Mouse (Mus musculus) embryonic facial prominence, embryonic 13.5 days (tissue): ENCODE data around the gene Fbxl15. TPM values are rescaled to one million over a fixed set of nuclear protein-coding genes. Genes with fewer than 3 reads are reported as not detected.
A peak's percentile ranks its signal among the peaks of the same experiment; 100 is the strongest.

Experiments
- ATAC-seq: fragments of 200-750 bp; cut with Nextera tagmentation; 2 replicates; pipeline ENCODE4 v1.8.0; 2017; ENCODE audit warnings: low read depth; ENCODE audit not compliant: insufficient number of reproducible peaks, insufficient read depth, low FRiP score, low TSS enrichment
- H3K27ac ChIP-seq: fragments of 300-500 bp; sonication (generic); 2 replicates; pipeline ENCODE4 v1.5.1; 2015; ENCODE audit warnings: moderate library complexity, mild to moderate bottlenecking, inconsistent platforms
- H3K27me3 ChIP-seq: fragments of 300-500 bp; sonication (generic); 2 replicates; pipeline ENCODE4 v1.6.1; 2015; ENCODE audit warnings: mild to moderate bottlenecking, inconsistent platforms
- H3K36me3 ChIP-seq: fragments of 300-500 bp; sonication (generic); 2 replicates; pipeline ENCODE4 v1.6.1; 2015; ENCODE audit warnings: mild to moderate bottlenecking, inconsistent platforms
- H3K4me1 ChIP-seq: fragments of 300-500 bp; sonication (generic); 2 replicates; pipeline ENCODE4 v1.6.1; 2015; ENCODE audit warnings: inconsistent platforms
- H3K4me2 ChIP-seq: fragments of 300-500 bp; sonication (generic); 2 replicates; pipeline ENCODE4 v1.6.1; 2015; ENCODE audit warnings: moderate library complexity, mild to moderate bottlenecking, inconsistent platforms
- H3K4me3 ChIP-seq: fragments of 300-500 bp; sonication (generic); 2 replicates; pipeline ENCODE4 v1.5.1; 2015; ENCODE audit warnings: mild to moderate bottlenecking, inconsistent platforms
- H3K9ac ChIP-seq: fragments of 300-500 bp; sonication (generic); 2 replicates; pipeline ENCODE4 v1.6.1; 2015; ENCODE audit warnings: mild to moderate bottlenecking, inconsistent platforms
- H3K9me3 ChIP-seq: fragments of 300-500 bp; sonication (generic); 2 replicates; pipeline ENCODE4 v1.6.1; 2016; ENCODE audit warnings: inconsistent platforms
- WGBS: fragments of 180-500 bp; shearing (Covaris S2); methylation state at CpG from one replicate; pipeline ENCODE4 v1.1.7; 2015; ENCODE audit warnings: mixed read lengths; 5-methylcytosine and 5-hydroxymethylcytosine counted together
- polyA plus RNA-seq: library from polyadenylated mRNA; unstranded; fragments of >200 nt; fragmentation: Nextera tagmentation; extraction: Ambion mirVana; gene quantifications from 2 replicates; pipeline ENCODE4 v1.2.1, GENCODE M21; 2015

Gene Fbxl15
- polyA plus RNA-seq, 1 experiment from 2014 or later, result 16.5 TPM

GRCm38 (mm10) chr19:46318586-46319378, 9.2 kb upstream of the Fbxl15 start:
- WGBS, result 11% methylated on average over 16 of the region's 16 CpGs
- H3K27me3 ChIP-seq, result peaks cover 100% of the 10 kb centered on the region
- H3K9me3 ChIP-seq, result no peaks in the 10 kb centered on the region
- no peak overlapping the region; the same call in 1 of the 2 replicates for H3K9ac ChIP-seq
- H3K36me3 ChIP-seq, result no peaks in the 10 kb centered on the region
- H3K4me2 ChIP-seq, result peak overlapping the region; percentile 79
- no peak overlapping the region for H3K27ac ChIP-seq
- peak overlapping the region; percentile 24 for H3K4me3 ChIP-seq
- H3K4me1 ChIP-seq, result peaks cover 46% of the 10 kb centered on the region
- no peak for ATAC-seq

- Histone ChIP-seq H3K27me3 (peaks cover 99% of the 10 kb centered on the region), H3K27ac (no peak overlapping the region), H3K4me2 (no peak overlapping the region), H3K4me1 (peaks cover 41% of the 10 kb centered on the region), H3K4me3 (no peak overlapping the region), H3K9ac (no peak overlapping the region), H3K36me3 (no peaks in the 10 kb centered on the region), H3K9me3 (no peaks in the 10 kb centered on the region)
- 75% methylated on average over 8 of the region's 8 CpGs for WGBS
- no peak for ATAC-seq
Measured at GRCm38 (mm10) chr19:46320076-46320785, 7.8 kb upstream of the Fbxl15 start.

- ATAC-seq, result no peak
- Histone ChIP-seq H3K9ac (no peak overlapping the region), H3K27ac (no peak overlapping the region; the same call in 1 of the 2 replicates), H3K4me3 (no peak overlapping the region), H3K4me2 (peak overlapping the region; percentile 14; the same call in 1 of the 2 replicates), H3K36me3 (no peaks in the 10 kb centered on the region), H3K9me3 (no peaks in the 10 kb centered on the region), H3K4me1 (peaks cover 40% of the 10 kb centered on the region), H3K27me3 (peaks cover 99% of the 10 kb centered on the region)
- WGBS, result 26% methylated on average over 6 of the region's 6 CpGs
Measured at GRCm38 (mm10) chr19:46321101-46321943, 6.7 kb upstream of the Fbxl15 start.

GRCm38 (mm10) chr19:46322144-46322995, 5.6 kb upstream of the Fbxl15 start:
- 0 out of 2 replicates have a peak overlapping the region, but pooled peaks have one; percentile 39 for H3K27ac ChIP-seq
- H3K4me1 ChIP-seq, result peaks cover 38% of the 10 kb centered on the region
- 49% methylated on average over 11 of the region's 11 CpGs for WGBS

GRCm38 (mm10) chr19:46322996-46323572, 4.9 kb upstream of the Fbxl15 start:
- Histone ChIP-seq H3K36me3 (no peaks in the 10 kb centered on the region), H3K4me3 (no peak overlapping the region), H3K27me3 (peaks cover 93% of the 10 kb centered on the region), H3K4me2 (no peak overlapping the region), H3K9ac (no peak overlapping the region), H3K4me1 (peaks cover 38% of the 10 kb centered on the region), H3K9me3 (no peaks in the 10 kb centered on the region), H3K27ac (no peak overlapping the region)
- WGBS, result 78% methylated on average over 13 of the region's 13 CpGs
- ATAC-seq, result no peak

More at GRCm38 (mm10) chr19:46322144-46322995, 5.6 kb upstream of the Fbxl15 start:
- no peaks in the 10 kb centered on the region for H3K36me3 ChIP-seq
- H3K9me3 ChIP-seq, result no peaks in the 10 kb centered on the region
- H3K4me3 ChIP-seq, result no peak overlapping the region
- H3K9ac ChIP-seq, result no peak overlapping the region
- ATAC-seq, result no peak
- H3K27me3 ChIP-seq, result peaks cover 99% of the 10 kb centered on the region
- H3K4me2 ChIP-seq, result no peak overlapping the region

GRCm38 (mm10) chr19:46323716-46324115, 4.3 kb upstream of the Fbxl15 start:
- WGBS, result 63% methylated on average over 5 of the region's 5 CpGs
- H3K4me1 ChIP-seq, result peaks cover 32% of the 10 kb centered on the region

GRCm38 (mm10) chr19:46324366-46324765, 3.6 kb upstream of the Fbxl15 start:
- 54% methylated on average over 11 of the region's 11 CpGs for WGBS
- peaks cover 30% of the 10 kb centered on the region for H3K4me1 ChIP-seq
- H3K9ac ChIP-seq, result no peak overlapping the region

More at GRCm38 (mm10) chr19:46323716-46324115, 4.3 kb upstream of the Fbxl15 start:
- no peak for ATAC-seq
- Histone ChIP-seq H3K27me3 (peaks cover 86% of the 10 kb centered on the region), H3K9ac (no peak overlapping the region), H3K27ac (no peak overlapping the region), H3K9me3 (no peaks in the 10 kb centered on the region), H3K4me2 (no peak overlapping the region), H3K36me3 (no peaks in the 10 kb centered on the region), H3K4me3 (no peak overlapping the region)

GRCm38 (mm10) chr19:46324918-46325317, 3.1 kb upstream of the Fbxl15 start:
- no peak overlapping the region for H3K4me2 ChIP-seq
- 64% methylated on average over 5 of the region's 5 CpGs for WGBS
- H3K27me3 ChIP-seq, result peaks cover 81% of the 10 kb centered on the region
- no peaks in the 10 kb centered on the region for H3K36me3 ChIP-seq
- H3K4me1 ChIP-seq, result peaks cover 35% of the 10 kb centered on the region
- ATAC-seq, result no peak
- no peak overlapping the region for H3K27ac ChIP-seq
- no peaks in the 10 kb centered on the region for H3K9me3 ChIP-seq
- no peak overlapping the region for H3K9ac ChIP-seq
- no peak overlapping the region for H3K4me3 ChIP-seq

More at GRCm38 (mm10) chr19:46324366-46324765, 3.6 kb upstream of the Fbxl15 start:
- H3K27ac ChIP-seq, result no peak overlapping the region
- no peaks in the 10 kb centered on the region for H3K9me3 ChIP-seq
- H3K4me2 ChIP-seq, result no peak overlapping the region
- H3K4me3 ChIP-seq, result no peak overlapping the region
- H3K36me3 ChIP-seq, result no peaks in the 10 kb centered on the region
- peaks cover 84% of the 10 kb centered on the region for H3K27me3 ChIP-seq
- ATAC-seq, result no peak

GRCm38 (mm10) chr19:46326019-46326755, 1.8 kb upstream of the Fbxl15 start:
- Histone ChIP-seq H3K36me3 (peaks cover 12% of the 10 kb centered on the region), H3K9me3 (no peaks in the 10 kb centered on the region), H3K4me2 (peak overlapping the region; percentile 100), H3K27me3 (peaks cover 73% of the 10 kb centered on the region), H3K9ac (no peak overlapping the region), H3K27ac (no peak overlapping the region), H3K4me1 (peaks cover 39% of the 10 kb centered on the region), H3K4me3 (no peak overlapping the region)
- WGBS, result 4% methylated on average over 29 of the region's 29 CpGs
- ATAC-seq, result no peak
